Mouse (Mus musculus) telencephalon, adult 2 months (tissue): ENCODE measurements around the gene Rock2.

Source experiments
- DNase-seq: peaks from one replicate; pipeline ENCODE4 v3.0.0-alpha.2; 2011; ENCODE audit warnings: low read depth, low spot score

Rock2 gene

DNA sequence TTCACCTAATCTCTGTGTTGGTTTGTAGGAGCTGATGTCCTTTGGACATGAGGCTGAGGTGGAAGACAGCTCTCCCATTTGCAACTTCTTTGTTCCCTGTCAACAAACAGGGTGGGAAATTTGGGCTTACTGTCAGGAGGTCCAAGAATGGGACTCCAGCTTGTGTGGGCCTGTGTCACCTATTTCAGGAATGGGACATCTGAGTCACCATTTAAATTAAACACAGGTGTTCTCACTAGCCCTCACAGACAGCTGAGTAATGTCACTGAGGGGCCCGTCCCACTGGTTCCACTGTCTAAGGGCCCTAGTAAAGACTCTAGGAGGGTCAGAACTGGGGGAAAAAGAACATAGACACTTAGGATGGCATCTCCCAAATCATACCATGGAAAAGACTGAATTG, 22.7 kb upstream of the Rock2 start:
- DNase-seq: no peak

DNA sequence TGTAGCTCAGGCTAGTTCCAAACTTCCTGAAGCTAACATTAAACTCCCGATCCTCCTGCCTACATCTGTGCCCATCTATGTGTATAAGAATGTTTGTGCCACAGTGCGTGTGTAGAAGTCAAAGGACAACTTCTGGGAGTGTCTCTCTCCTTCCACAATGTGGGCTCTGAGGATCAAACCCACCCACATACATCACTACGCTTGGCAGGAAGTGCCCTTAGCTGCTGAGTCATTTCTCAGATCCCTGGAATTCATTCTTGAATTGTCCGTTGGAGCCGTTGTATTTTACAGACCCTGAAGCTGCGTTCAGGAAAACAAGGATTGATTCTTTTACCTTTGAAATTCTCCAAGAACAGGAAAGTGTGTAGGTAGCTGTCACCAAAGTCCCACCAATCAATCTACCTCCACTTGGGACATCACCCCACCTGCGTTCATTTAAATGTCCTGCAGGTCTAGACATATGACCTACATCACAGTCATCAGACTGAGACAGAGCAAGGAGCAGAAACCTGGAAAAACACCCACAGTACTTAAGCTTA, 21.7 kb upstream of the Rock2 start:
- no peak for DNase-seq

DNA sequence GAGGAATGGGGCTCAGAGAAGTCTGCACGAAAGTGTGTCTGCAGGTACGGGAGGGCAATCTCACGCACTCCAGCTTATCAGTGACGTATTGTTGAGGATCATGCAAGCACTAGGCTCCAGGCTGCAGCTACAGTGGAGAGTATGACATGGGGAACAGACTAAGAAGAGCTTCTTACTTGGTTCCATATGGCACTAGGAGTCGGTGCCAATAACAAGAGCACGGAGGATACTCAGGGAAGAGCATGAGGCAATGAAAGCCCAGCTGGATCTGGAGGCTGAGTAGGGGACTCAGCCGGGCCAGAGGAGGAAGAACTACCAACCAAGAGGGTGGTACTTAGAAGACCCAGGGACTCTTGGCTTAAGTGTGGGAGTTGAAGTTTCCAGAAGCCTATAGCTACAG, 21.1 kb upstream of the Rock2 start:
- DNase-seq: peak; percentile 78

DNA sequence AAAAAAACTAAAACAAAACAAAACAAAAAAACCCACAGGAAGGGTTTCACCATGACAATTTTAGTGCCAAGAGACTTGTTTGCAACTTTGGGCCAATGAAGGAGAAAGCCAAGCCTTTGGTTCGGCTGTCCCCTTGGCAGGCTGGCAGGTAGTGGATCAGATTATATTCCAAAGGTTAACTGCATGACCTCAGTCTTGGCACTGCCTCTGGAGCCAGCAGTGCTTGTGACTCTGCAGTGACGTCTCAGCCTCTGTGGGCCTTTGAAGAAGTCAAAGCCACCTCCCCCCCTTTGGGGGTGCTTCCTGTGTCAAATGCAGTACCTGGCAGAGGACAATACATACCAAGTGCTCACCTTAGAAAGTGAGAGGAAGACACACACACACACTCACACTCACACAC, 20.6 kb upstream of the Rock2 start:
- no peak for DNase-seq

DNA sequence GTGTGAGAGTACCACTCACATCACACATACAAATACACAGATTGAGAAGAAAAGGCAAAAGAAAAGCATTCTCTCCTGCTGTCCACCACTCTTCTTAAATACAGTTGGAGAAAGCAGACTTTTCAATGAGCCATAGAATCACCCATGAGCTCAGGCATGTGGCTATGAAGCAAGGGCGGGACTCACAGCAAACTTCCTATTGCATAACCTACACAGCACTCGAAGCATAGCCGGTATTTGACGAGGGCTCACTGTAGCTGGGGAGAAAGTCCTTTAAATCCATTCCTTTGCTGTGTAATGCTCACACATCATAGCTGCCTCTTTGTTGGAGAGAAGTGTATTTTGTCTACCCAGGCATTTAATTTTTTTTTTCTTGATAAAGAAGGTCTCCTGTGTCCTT, 19.4 kb upstream of the Rock2 start:
- DNase-seq: no peak

DNA sequence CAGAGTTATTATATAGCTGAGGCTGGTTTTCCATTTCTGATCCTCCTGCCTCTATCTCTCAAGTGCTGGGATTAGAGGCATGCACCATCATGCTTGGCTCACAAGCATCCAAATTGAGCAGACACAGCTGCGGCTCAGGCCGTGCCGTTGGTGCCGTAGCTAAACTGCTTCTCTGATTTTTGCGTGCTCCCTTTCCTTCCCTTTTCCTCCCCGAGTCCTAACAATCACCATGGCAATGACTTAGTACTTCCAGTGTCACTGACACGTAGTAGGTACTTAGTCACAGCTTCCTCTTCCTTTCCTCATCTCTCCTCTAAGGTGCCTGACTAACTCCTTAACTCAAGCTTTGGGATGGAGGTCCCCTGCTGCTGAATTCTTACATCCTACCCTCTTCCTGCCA, 19.0 kb upstream of the Rock2 start:
- DNase-seq: no peak

DNA sequence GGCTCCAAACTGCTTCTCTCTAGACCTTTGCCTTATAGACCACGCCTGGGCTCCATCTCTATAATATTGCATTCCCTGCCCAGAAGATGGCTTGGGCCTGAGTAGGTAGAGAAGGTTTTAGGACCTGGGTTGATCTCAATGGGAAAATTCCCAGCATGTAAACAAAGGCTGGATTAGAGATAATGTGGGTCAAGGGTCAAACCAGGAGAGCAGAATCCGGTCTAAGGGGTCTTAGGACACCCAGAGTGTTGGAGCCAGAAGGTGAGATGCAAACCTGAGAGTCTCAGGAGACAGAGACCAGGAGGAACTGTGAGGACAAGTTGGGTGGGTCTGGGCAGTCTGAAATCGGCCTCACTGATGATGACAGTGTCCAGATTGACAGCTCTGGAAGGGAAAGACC, 18.0 kb upstream of the Rock2 start:
- no peak for DNase-seq

DNA sequence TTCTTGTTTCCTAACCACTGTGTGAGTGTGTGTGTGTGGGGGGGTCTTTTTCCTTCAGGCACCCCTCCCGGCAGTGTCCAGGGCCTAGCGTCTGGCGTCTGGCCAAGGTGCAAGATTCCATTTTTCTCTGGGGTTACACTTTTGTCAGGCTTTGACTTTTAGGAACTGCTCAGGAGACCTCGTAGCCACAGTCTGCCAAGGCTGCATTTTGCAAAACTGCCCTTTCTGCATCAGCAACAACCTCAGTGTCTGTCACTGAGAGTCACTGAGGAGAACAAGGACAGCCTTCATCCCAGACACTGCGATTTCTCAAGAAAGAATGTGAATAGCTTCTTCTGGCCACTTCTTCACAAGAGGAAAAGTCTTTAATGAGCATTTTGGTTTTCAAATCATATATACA, 17.6 kb upstream of the Rock2 start:
- DNase-seq: no peak

DNA sequence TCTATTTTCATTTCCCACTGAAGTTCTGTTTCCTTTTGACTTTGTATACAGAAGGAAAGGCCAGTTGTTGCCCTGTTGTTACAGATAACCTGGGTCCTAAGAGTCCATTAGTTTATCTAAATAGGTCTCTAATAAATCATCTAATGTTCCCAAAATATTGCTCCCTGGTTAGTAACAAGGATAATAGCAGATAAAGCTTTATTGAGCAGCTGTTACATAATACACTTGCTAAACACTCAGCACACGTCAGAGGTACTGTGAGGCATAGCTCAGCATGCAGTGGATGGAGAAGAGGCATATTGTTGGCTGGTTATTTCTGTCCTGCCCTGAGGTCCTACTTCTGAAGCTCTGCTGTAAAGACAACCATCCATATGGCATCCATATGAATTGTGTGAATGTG, 17.0 kb upstream of the Rock2 start:
- no peak for DNase-seq

DNA sequence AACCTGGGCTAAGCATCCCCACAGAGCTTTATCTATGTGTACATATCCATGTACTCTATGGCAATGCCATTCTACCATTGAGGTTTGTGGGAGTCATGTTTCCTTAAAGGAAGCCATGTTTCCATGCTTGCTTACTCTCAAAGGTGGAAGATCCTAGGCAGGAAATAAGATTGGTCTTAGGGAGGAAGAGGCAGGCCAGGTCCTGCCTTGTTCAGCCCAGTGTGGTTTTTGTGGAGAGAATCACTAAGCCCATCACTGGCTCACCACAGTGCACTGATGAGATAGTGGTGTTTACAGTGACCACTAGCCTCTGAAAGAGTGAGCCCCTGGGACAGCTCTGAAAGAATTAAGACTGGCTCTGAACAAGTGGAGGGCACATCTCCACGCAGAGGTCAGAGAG, 15.3 kb upstream of the Rock2 start:
- DNase-seq: no peak

DNA sequence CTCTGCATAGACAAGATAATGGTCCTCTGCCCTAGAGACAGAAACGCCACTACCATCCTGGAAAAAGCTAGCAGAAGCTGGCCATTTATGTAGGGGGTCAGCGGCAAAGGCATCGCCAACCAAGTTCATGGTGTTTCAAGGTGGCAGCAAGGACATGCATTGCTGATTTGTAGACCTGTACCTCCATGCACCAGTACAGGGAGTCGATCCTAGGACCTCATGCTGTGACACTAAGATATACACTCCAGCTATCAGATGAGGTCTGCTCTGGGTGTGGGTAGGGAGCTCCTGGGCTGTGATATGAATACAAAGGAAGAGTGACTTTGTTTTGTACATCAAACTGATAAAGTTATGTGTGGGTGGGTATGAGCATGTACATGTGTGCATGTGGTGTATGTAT, 14.6 kb upstream of the Rock2 start:
- no peak for DNase-seq

DNA sequence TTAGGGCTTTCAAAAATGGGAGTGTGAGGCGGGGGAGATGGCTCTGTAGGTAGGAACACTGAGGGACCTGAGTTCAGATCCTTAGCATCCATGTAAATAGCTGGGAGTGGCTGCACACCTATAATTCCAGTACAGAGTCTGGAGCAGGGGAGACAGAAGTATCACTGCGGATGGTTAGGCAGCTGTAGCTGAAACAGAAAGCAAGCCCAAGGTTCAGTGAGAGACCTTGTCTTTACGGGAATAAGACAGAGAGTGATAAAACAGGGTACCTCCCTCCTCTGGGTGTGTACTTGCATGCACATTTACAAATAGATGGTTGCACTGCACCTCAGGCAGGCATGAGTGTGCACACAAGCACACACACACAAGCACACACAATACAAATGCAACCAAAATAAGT, 12.3 kb upstream of the Rock2 start:
- DNase-seq: no peak

DNA sequence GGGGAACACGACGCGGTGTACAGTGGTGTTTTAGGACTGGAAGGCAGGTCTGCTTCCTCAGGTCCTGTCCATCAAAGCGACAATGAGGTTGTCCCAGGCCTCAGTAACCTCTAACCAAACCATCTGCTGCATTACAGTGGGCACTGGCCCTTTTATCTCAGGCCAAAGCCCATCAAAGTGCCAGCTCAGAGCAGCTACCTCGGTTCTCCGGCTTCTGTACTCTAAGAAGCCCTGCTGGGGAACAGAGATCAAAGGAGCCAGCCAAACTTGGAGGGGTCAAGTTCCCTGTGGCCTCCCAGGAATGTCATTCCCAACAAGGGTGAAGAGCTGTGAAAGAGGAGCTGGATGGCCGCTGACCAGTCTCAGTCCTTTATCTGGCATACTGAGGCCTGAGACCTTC, 11.6 kb upstream of the Rock2 start:
- DNase-seq: no peak

DNA sequence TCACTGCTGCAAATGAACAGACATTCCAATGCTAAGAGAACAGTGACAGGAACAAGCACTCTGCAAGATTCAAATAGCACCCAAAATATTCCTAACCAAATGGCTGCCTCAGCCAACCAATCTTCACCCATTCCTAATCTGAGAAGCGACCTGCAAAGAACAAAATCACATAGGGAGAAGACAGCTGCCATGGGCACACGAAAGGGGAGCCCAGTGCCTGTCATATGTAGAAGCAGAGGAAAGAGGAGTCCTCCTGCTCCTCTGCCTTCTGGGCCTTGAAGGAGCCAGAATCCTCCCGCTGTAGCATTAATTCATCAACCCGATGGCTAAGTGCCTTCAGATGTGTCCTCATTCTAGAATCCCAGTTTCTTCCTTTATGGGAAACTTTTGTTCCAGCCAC, 10.2 kb upstream of the Rock2 start:
- DNase-seq: no peak

DNA sequence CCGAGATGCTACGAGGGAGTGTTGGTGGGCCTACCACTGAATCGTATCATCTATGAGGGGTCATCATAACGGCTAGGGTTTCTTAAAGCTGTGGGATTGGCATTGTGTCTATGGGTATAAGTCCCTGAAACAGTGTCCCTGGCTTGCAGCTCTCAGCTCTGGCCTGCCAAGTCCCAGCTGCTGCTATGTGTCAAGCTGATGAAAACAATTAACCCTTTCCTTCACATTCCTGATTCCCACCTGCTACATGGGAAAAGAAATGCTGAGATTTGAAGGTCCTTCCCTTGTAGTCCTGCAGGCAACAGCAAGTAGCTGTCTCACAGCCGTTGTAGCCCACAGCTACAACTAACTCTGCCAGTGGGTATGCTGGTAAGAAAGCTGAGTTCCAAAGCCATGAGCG, 8.3 kb upstream of the Rock2 start:
- DNase-seq: no peak

DNA sequence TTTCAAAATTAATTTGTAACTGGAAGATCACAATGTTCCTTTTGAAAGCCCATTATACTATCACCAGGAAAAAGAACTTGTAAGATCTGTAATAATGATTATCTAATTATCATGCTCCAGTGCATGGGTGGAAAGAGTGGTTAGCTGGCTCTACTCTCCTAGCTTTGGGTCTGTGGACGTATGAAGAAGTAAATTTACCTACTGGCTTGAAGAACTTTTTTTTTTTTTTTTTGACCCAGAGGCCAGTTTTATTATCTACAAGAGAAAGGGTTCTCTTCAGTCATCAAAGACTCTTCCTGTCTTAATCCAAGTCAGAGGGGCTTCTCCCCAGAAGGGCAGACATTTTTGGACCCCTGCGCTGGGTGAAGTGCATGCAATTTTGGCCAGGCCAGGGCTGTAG, 1.7 kb upstream of the Rock2 start:
- DNase-seq: no peak

DNA sequence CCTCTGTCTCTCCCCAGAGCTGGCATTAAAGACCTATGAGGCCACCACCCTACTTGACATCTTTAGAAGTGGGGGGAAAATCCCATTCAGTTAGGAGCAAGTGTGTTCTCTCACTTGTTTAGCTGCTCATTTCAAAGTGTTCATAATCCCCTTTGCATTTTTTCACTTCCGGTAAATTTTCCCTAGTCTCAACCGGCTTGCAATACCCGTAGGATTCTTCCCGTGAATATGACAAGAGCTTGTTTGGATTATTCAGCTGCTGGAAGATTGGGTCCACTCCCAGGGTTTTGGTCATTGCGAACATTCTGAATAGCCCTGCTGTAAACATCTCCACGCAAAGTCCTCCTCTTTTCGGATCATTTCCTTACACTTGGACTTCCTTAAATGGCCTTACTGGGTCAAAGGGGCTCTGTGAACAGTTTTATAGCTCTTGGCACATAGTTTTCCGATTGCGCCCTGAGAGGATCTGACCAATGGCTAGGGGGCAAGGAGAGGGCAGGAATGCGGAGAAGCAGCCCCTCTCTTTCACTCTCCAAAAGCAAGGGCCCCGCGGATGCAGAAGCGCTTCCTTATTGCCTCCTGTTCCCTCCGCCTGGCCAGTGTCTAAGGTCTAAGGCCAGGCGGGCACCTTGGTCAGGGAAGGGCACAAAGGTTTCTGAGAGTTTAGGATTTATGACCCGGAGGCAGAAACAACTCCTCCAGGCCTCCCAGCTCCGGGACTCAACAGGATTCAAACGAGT, 869 bp upstream of the Rock2 start:
- no peak for DNase-seq

DNA sequence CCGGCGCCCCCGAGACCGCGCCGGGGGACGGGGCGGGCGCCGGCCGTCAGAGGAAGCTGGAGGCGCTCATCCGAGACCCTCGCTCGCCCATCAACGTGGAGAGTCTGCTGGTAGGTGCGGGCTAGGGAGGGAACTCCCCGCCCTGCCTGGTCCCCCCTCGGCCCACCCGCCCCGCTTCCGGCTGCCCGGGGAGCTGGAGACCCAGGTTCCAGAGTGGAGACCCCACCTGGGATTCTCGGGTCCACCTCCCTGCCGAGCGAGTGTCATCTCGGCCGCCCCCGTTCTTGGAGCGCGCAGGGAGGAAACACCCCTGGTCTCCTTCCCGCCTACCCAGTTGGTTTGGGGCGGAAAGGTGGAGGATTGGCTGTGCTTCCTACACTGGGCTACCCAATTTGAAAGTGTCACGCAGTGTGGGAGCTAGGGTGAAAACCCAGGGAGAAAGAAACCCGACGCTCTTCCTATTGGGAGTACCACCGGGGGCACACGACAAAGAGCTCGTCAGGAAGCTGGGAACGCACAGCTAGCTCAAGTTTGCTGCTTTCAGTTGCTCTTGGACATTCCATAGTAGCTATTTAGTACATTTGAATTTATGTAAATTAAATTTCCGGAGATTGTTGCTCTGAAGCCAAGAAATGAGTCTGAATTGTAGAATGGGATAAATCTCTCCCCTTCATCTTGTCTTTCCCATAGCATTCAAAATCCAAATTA, 680 bp downstream of the Rock2 start:
- no peak for DNase-seq

DNA sequence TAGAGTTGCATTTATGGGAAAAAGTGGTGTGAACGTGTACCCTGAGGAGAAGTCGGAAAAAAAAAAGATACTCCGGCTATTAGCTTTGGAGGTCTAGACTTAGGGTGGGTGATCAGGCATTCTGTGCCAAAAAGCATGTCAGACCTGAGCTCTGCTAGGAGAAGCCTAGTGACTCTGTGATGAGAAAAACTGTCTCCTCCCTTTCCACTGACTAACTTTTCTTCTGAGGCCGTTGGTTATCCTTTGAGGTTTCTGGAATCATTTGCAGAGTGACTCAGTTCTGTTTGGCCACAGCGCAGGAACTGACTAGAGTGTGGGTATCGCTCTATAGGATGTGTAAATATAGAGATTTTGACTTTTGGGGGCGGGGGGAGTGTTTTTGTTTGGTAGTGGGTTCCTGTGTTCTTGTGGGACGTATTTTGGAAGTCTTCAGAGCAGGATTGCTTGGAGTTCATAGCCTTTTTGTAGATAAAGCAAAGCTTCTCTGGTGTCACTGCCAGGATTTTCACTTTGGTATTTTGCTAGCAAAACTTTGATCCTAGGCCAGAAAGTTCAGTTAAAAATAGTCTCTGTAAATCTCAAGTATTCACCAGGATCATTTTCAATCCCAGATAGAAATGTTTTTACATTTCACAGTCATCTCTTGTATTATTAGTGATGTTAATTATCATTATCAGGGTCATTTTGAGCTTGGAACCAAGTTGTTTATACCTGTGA, 1.5 kb downstream of the Rock2 start:
- no peak for DNase-seq

DNA sequence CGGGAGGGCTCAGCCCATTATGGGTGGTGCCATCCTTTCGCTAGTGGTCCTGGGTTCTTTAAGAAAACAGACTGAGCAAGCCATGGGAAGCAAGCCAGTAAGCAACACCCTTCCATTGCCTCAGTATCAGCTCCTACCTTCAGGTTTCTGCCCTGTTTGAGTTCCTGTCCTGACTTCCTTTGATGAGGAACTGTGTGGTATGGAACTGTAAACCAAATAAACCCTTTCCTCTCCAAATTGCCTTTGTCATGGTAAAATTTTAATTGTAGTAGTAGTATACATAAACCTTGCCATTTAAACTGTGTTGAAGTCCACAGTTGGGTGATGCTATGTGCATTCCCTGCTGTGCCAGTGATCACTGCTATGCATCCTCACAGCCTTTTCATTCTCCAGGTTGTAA, 2.5 kb downstream of the Rock2 start:
- no peak for DNase-seq

DNA sequence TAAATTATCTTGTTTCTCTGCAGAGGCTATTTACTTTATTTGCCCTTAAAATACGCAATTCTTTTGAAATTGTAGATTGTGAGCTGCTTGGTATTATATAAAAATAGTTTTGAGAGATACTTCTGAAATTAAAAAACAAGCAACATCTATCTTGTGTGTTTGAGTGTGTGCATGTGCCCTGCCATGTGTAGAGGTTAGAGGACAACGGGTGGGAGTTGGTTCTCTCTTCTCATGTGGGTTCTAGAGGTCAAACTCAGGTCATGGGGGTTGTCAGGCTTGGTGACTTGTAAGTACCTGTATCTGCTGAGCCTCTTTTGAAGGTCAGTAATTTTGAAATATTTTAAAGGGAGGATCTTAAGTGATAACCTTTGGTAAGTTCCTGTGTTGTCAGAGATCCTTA, 3.5 kb downstream of the Rock2 start:
- no peak for DNase-seq

DNA sequence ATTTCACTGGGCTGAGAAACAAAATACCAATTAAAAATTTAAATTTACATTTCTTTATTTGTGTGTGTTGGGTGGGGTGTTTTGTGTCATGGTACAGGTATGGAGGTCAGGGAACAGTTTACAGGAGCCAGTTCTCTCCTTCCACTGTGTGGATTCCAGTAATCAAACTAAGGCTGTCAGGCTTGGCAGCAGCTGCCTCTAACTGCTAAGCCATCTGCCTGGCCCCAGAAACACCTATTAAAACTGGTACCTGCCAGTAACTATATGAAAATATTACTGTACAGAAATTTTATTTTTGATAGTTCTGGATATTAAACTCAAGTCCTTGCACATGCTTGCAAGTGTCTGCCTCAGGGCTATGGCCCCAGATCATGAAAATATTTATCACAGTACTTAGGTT, 4.1 kb downstream of the Rock2 start:
- DNase-seq: no peak
